Mouse (Mus musculus) E14TG2a.4 (cell line): Measurements from ENCODE around the gene Nin.

Experiments used
- CTCF ChIP-seq: conservative IDR thresholded peaks from 2 replicates; pipeline ENCODE4 v1.5.1; 2014; ENCODE audit warnings: low read length
- NANOG ChIP-seq: IDR thresholded peaks from 2 replicates; pipeline ENCODE4 v1.6.1; 2014; ENCODE audit warnings: borderline replicate concordance, low read length, mixed read lengths

GRCm38 (mm10) chr12:69967112-69967511 lies 146.4 kb downstream of the Nin start:
- TF ChIP-seq CTCF = no peak
- TF ChIP-seq NANOG = no peak
